Mouse (Mus musculus) heart, embryonic 10.5 days (tissue): ENCODE results near the gene Tmprss6. TPM values are rescaled to one million over a fixed set of nuclear protein-coding genes. Genes with fewer than 3 reads are reported as not detected.

Experiments used
- DNase-seq: peaks from one replicate; pipeline ENCODE4 v3.0.0-alpha.2; 2017; ENCODE audit warnings: low spot score
- H3K27ac ChIP-seq: fragments of 300-500 bp; sonication (generic); 2 replicates; pipeline ENCODE4 v1.5.1; 2016; ENCODE audit warnings: mild to moderate bottlenecking
- H3K27me3 ChIP-seq: fragments of 300-500 bp; sonication (generic); 2 replicates; pipeline ENCODE4 v1.6.1; 2016; ENCODE audit warnings: mild to moderate bottlenecking; ENCODE audit not compliant: poor library complexity, insufficient read depth, severe bottlenecking
- H3K36me3 ChIP-seq: fragments of 300-500 bp; sonication (generic); 2 replicates; pipeline ENCODE4 v1.6.1; 2016; ENCODE audit warnings: mild to moderate bottlenecking, moderate library complexity
- H3K4me1 ChIP-seq: fragments of 300-500 bp; sonication (generic); 2 replicates; pipeline ENCODE4 v1.6.1; 2016; ENCODE audit warnings: mild to moderate bottlenecking
- H3K4me3 ChIP-seq: fragments of 300-500 bp; sonication (generic); 2 replicates; pipeline ENCODE4 v1.5.1; 2016; ENCODE audit warnings: mild to moderate bottlenecking, moderate library complexity
- H3K9me3 ChIP-seq: fragments of 300-500 bp; sonication (generic); 2 replicates; pipeline ENCODE4 v1.6.1; 2016; ENCODE audit warnings: mild to moderate bottlenecking, moderate library complexity
- WGBS: fragments of 180-500 bp; shearing (Covaris S2); methylation state at CpG from one replicate; pipeline ENCODE4 v1.1.7; 2016; 5-methylcytosine and 5-hydroxymethylcytosine counted together
- polyA plus RNA-seq: library from polyadenylated mRNA; unstranded; fragments of >200 nt; fragmentation: Nextera tagmentation; extraction: Ambion mirVana; gene quantifications from 2 replicates; pipeline ENCODE4 v1.2.1, GENCODE M21; 2016

The Tmprss6 gene
- polyA plus RNA-seq, 1 experiment from 2014 or later, result 1.7 TPM

GRCm38 (mm10) chr15:78502437-78503132 lies 34.2 kb upstream of the Tmprss6 start:
- DNase-seq, result no peak
- Histone ChIP-seq H3K27ac (no peak overlapping the region), H3K36me3 (no peaks in the 10 kb centered on the region), H3K4me3 (no peak overlapping the region), H3K27me3 (no peaks in the 10 kb centered on the region; the same call in 1 of the 2 replicates), H3K4me1 (no peaks in the 10 kb centered on the region), H3K9me3 (no peaks in the 10 kb centered on the region)
- WGBS, result 79% methylated on average over 18 of the region's 18 CpGs

- Histone ChIP-seq H3K27me3 (0 out of 2 replicates have a peak, but pooled peaks cover 4% of the 10 kb centered on the region), H3K27ac (no peak within 1 kb of the TSS), H3K36me3 (no peaks in the 10 kb centered on the region), H3K4me3 (no peak within 1 kb of the TSS), H3K9me3 (no peaks in the 10 kb centered on the region), H3K4me1 (peaks cover 12% of the 10 kb centered on the region; the same call in 1 of the 2 replicates)
- no peak for DNase-seq
- 93% methylated on average over 11 of the region's 11 CpGs for WGBS
Observed at GRCm38 (mm10) chr15:78494968-78495406, 26.6 kb upstream of the Tmprss6 start, which contains the start of gene Il2rb. Gene Il2rb (minus strand): TSS chr15:78495271.

DNA sequence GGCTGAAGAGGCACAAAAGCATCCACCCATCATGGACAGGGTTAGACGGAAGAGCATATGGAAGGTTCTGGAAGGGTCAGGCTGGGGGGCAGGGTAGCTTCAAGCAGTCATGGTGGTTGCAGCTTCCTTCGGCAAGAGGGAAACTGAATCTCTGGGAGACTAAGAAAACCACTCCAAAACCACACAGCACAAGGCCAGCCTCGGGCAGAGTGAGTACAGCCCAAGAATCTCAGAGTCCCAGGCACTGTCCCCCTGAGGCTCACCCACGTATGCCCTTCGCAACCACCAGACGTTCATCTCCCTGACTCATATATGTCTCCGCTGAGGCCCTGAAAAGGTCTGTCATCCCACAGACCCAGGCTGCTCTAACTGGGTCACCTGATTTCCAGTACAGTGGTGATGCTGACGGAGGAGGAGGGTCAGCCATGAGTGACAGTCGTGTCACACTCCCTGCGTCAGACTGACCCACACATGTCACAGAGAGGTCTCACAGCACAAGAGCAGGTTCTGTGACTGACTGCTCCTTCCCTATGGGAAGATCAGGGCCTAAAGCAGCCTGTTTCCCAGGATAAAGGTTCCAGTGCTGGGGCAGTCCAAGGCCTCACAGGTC lies 25.1 kb upstream of the Tmprss6 start:
- 0 out of 2 replicates have a peak, but pooled peaks cover 4% of the 10 kb centered on the region for H3K27me3 ChIP-seq
- H3K9me3 ChIP-seq, result no peaks in the 10 kb centered on the region
- H3K27ac ChIP-seq, result 0 out of 2 replicates have a peak overlapping the region, but pooled peaks have one; percentile 5
- no peaks in the 10 kb centered on the region for H3K36me3 ChIP-seq
- WGBS, result 77% methylated on average over 10 of the region's 10 CpGs
- no peak overlapping the region for H3K4me3 ChIP-seq
- DNase-seq, result no peak
- peaks cover 12% of the 10 kb centered on the region; the same call in 1 of the 2 replicates for H3K4me1 ChIP-seq

DNA sequence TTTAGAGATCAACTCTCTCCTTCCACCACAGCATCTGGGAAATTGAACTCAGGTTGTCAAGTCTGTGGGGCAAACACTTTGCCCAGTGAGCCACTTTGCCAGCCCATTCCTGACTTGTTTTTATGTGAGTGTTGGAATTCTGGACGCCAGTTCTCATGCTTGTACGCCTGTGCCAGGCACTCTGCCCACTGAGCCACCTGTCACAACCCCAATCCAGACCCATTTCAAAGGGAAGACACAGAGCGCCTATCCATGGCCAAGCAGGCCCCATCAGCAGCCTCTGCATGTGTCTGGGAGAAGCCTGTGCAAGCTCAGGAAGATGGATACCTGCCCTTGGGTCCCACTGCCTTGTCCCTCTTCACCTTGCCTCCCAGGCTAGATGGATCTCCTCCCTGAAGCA lies 22.9 kb upstream of the Tmprss6 start:
- WGBS, result 75% methylated on average over 3 of the region's 3 CpGs
- DNase-seq, result no peak
- peaks cover 12% of the 10 kb centered on the region; the same call in 1 of the 2 replicates for H3K4me1 ChIP-seq
- H3K27me3 ChIP-seq, result peaks cover 12% of the 10 kb centered on the region
- H3K4me3 ChIP-seq, result no peak overlapping the region
- H3K36me3 ChIP-seq, result no peaks in the 10 kb centered on the region
- no peak overlapping the region; the same call in 1 of the 2 replicates for H3K27ac ChIP-seq
- H3K9me3 ChIP-seq, result no peaks in the 10 kb centered on the region

GRCm38 (mm10) chr15:78489906-78490305 lies 21.5 kb upstream of the Tmprss6 start:
- peaks cover 12% of the 10 kb centered on the region; the same call in 1 of the 2 replicates for H3K4me1 ChIP-seq
- H3K36me3 ChIP-seq, result no peaks in the 10 kb centered on the region
- H3K9me3 ChIP-seq, result no peaks in the 10 kb centered on the region
- H3K27ac ChIP-seq, result no peak overlapping the region
- DNase-seq, result no peak
- WGBS, result 65% methylated on average over 8 of the region's 8 CpGs
- no peak overlapping the region for H3K4me3 ChIP-seq
- H3K27me3 ChIP-seq, result peaks cover 25% of the 10 kb centered on the region

- H3K27ac ChIP-seq, result no peak overlapping the region
- no peak overlapping the region for H3K4me3 ChIP-seq
- no peak for DNase-seq
- H3K9me3 ChIP-seq, result no peaks in the 10 kb centered on the region
- WGBS, result 80% methylated on average over 3 of the region's 3 CpGs
- no peaks in the 10 kb centered on the region for H3K36me3 ChIP-seq
- peaks cover 31% of the 10 kb centered on the region for H3K27me3 ChIP-seq
- H3K4me1 ChIP-seq, result 0 out of 2 replicates have a peak, but pooled peaks cover 6% of the 10 kb centered on the region
Observed at GRCm38 (mm10) chr15:78489248-78489647, 20.8 kb upstream of the Tmprss6 start.

GRCm38 (mm10) chr15:78487066-78487465 lies 18.6 kb upstream of the Tmprss6 start:
- peaks cover 40% of the 10 kb centered on the region for H3K27me3 ChIP-seq
- peaks cover 2% of the 10 kb centered on the region; the same call in 1 of the 2 replicates for H3K4me1 ChIP-seq
- 68% methylated on average over 4 of the region's 4 CpGs for WGBS
- H3K27ac ChIP-seq, result no peak overlapping the region
- no peak for DNase-seq
- no peaks in the 10 kb centered on the region for H3K9me3 ChIP-seq
- H3K36me3 ChIP-seq, result no peaks in the 10 kb centered on the region
- H3K4me3 ChIP-seq, result no peak overlapping the region

GRCm38 (mm10) chr15:78486564-78486963 lies 18.1 kb upstream of the Tmprss6 start:
- Histone ChIP-seq H3K9me3 (no peaks in the 10 kb centered on the region), H3K36me3 (no peaks in the 10 kb centered on the region), H3K27ac (no peak overlapping the region), H3K27me3 (peaks cover 38% of the 10 kb centered on the region), H3K4me1 (peaks cover 7% of the 10 kb centered on the region), H3K4me3 (no peak overlapping the region)
- no peak for DNase-seq
- 90% methylated on average over 1 of the region's 1 CpGs for WGBS

- Histone ChIP-seq H3K9me3 (no peaks in the 10 kb centered on the region), H3K36me3 (no peaks in the 10 kb centered on the region), H3K27me3 (peaks cover 36% of the 10 kb centered on the region), H3K4me3 (no peak overlapping the region), H3K4me1 (peaks cover 19% of the 10 kb centered on the region), H3K27ac (no peak overlapping the region)
- 75% methylated on average over 4 of the region's 4 CpGs for WGBS
- no peak for DNase-seq
Observed at GRCm38 (mm10) chr15:78483311-78483710, 14.9 kb upstream of the Tmprss6 start.

- peaks cover 19% of the 10 kb centered on the region for H3K4me1 ChIP-seq
- peaks cover 36% of the 10 kb centered on the region for H3K27me3 ChIP-seq
- H3K27ac ChIP-seq, result no peak overlapping the region
- no peaks in the 10 kb centered on the region for H3K36me3 ChIP-seq
- H3K9me3 ChIP-seq, result no peaks in the 10 kb centered on the region
- no peak overlapping the region for H3K4me3 ChIP-seq
- 75% methylated on average over 3 of the region's 3 CpGs for WGBS
- no peak for DNase-seq
Observed at GRCm38 (mm10) chr15:78482518-78482917, 14.1 kb upstream of the Tmprss6 start.

- H3K27ac ChIP-seq, result 0 out of 2 replicates have a peak overlapping the region, but pooled peaks have one; percentile 1
- DNase-seq, result no peak
- H3K36me3 ChIP-seq, result no peaks in the 10 kb centered on the region
- H3K4me1 ChIP-seq, result peaks cover 19% of the 10 kb centered on the region
- 48% methylated on average over 9 of the region's 9 CpGs for WGBS
- H3K9me3 ChIP-seq, result no peaks in the 10 kb centered on the region
- peaks cover 30% of the 10 kb centered on the region for H3K27me3 ChIP-seq
- H3K4me3 ChIP-seq, result no peak overlapping the region
Observed at GRCm38 (mm10) chr15:78481448-78482000, 13.1 kb upstream of the Tmprss6 start.

GRCm38 (mm10) chr15:78480991-78481390 lies 12.6 kb upstream of the Tmprss6 start:
- Histone ChIP-seq H3K9me3 (no peaks in the 10 kb centered on the region), H3K4me3 (no peak overlapping the region), H3K4me1 (peaks cover 19% of the 10 kb centered on the region), H3K27ac (peak overlapping the region; percentile 12; the same call in 1 of the 2 replicates), H3K27me3 (peaks cover 25% of the 10 kb centered on the region; the same call in 1 of the 2 replicates), H3K36me3 (no peaks in the 10 kb centered on the region)
- WGBS, result 43% methylated on average over 2 of the region's 2 CpGs
- no peak for DNase-seq

DNA sequence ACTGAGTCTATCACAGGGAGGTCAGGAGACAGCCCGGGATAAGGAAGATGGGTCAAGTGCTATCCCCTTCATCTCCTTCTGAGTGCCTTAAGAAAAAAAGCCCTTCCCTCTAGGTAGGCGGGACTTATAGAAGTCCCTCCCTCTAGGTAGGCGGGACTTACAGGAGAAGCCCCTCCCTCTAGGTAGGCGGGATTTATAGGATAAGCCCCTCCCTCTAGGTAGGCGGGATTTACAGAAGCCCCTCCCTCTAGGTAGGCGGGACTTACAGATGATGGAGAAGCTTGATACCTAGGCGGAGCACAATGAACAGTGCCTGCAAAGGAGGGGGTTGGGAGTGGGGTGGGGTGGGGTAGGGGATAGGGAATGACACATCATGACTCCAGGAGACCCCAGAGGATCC lies 11.7 kb upstream of the Tmprss6 start:
- Histone ChIP-seq H3K4me1 (peaks cover 23% of the 10 kb centered on the region), H3K27ac (no peak overlapping the region), H3K9me3 (no peaks in the 10 kb centered on the region), H3K27me3 (peaks cover 23% of the 10 kb centered on the region; the same call in 1 of the 2 replicates), H3K36me3 (no peaks in the 10 kb centered on the region), H3K4me3 (no peak overlapping the region)
- DNase-seq, result no peak
- 62% methylated on average over 7 of the region's 7 CpGs for WGBS
